Mouse (Mus musculus) ovary, postnatal 10 days (tissue): ENCODE results near the gene Gabarap.
"Not testable (repeated sequence)": the region's sequence is repeated elsewhere in the genome, so short reads cannot be mapped to it uniquely, and the experiment has no call there.

Experiments used
- DNase-seq: peaks from one replicate; pipeline ENCODE4 v3.0.0; 2022; ENCODE audit warnings: low spot score

Gabarap gene

DNA sequence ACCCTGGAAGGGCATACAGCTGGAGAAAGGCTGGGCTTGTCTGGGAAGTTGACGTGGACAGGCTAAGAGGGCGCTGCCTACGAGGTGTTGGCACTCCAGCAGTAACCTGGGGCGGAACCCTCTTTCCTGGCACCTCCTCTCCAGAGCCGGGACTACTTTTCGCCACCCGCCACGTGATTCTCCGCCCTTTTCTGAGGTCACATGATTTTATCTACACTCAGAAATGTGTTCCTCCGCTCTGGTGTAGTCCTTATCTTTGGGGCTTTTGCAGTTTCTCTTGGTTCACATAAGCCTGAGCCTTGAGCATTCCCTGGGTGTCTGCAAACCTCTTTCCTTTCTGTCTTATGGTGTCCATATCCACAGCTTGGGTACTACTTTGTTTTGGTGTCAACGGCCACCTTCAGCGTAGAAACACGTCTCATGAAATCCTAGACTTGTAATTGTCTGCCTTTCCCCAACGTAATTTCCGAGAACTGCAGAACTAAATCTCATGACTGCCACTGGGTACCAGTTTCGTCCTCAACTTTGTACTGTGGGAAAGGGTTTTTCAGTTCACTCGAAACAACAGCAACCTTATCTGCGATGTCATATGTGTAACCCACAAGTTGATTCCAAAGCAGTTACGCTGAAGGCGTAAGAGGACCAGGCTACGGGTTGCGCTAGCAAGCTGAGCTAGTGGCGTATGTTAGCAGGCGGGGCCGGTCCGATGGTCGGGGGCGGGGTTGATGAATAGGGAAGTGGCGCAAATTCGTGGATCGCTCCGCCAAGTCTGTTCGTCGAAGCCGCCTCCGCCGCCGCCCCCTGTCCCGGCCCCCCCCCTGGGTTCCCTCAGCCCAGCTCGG, at the start of gene Gabarap:
Gene Gabarap, plus strand, starts transcription at position 294 of the 842 bp plus-strand sequence.
- peak; percentile 87 for DNase-seq

DNA sequence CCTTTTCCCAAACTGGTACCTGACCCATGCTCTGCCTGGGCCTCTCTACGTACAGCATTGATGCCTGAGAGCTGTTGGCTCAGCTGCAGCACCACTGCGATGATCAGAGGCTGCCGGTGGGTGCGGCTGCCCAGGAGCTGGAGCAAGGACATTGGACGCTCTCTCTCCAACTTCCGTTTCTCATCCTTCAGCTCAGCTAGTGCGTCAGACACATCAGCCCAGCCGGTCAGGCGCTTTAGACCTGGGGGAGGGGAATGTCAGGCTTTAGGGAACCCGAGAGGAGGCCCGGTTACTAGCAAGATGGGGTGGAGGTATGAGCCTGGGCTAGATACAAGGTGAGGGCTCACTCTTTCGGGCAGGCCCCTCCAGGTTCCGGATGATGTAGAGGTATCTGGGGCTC, 45.7 kb upstream of the Gabarap start:
- DNase-seq, result no peak

DNA sequence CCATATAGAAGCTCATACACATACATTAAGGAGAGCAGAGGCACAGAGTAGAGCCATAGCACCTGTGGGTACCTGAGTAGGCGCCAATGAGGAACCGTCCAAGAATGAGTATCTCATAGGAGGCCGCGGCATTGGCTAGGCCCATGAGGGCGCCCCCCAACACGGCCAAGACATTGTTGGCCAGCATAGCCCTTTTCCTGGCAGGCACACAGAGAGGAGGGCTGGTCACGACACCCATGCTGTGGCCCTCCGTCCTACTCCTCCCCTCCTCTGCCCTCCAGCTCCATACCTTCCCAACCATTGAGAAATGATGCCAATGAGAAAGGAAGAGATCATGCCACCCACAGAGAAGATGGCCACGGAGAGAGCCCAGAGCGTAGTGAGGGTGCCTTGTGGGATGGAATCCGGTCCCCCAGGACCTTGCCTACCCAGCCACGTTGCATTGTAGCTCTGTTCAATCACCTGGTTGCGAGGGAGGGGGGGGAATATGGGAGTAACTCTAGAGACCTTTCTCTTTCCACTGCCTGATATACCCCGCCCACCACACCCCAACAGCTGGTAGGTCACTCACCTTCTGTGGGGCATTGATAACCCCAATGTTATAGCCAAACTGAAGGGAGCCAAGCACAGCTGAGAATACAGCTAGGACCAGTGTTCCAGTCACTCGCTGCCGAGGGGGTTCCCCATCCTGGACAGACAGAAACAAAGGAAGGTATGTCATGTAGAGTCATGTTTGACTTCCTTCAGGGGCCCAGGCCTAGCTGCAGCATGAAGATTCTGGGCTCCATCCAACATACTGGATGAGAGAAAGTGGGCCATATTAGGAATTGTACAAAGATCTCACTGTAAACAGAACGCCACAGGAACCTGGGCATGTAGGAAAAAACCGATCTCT, 44.7 kb upstream of the Gabarap start:
- DNase-seq, result no peak

DNA sequence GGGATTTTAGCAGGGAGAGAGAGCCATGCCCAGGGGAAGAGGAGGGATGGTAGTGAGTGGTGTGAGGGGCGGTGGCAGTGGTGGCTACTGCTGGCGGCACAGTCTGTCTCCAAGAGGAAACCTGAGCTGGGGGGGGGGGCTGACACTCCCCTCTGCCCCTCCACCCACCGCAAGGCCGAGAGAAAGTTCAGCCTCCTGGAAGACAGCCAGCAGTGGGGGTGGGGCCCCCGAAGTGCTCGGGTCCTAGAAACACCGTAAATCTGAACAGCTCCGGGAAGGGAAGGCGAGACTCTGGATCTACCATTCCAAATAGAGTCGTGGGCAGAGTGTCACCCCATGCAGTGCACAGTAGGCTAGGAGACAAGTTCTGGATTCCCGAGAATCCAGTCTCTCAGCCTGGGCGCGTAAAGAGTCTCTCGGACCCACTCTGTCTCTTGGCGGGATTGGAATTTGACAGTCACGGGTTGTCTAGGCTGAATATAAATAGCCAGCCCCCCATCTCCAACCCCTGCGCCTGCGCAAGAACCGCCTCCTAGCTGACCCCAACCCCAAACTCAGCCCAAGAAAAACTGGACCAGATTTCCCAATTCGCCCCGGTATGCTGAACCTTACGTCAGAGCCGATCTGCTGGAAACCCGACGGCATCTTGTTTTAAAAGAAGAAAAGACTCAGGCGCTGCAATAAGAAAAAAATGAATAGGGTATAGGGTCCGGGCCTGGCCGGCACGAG, 43.4 kb upstream of the Gabarap start:
- DNase-seq, result no peak

DNA sequence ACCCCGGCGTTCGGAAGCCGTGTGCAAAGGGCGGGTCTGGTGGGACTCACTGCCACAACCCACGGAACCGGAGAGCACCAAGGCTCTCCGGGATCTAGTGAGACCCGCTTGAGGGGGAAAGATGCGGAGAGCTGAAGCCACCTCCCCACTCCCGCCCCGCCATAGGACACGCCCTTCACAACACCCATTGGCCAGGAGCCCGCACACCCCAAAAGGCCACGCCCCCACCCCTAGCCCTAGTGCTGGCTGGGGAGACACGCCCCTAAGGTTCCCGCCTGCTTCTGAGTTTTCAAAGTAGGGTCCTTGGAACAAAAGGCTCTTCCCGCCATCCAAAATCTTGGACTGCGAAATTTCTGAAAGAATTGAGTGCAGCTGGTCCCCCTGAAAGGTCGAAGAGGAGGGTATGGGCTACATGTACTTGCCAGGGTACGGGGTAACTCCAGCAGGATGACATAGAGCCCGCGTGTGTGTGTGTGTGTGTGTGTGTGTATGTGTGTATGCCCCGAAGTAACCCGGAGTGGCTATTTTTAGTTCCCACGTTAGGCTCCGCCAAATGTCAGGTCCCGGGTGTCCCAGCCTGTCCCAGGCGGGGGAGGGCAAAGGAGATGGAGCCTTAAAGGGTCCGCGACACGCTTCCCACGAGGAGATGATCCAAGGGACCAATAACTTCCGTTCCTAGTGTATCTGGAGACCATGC, 42.7 kb upstream of the Gabarap start, which contains the start of gene Slc2a4:
Gene Slc2a4, minus strand, starts transcription at position 123 of the 697 bp plus-strand sequence.
- peak; percentile 70 for DNase-seq

DNA sequence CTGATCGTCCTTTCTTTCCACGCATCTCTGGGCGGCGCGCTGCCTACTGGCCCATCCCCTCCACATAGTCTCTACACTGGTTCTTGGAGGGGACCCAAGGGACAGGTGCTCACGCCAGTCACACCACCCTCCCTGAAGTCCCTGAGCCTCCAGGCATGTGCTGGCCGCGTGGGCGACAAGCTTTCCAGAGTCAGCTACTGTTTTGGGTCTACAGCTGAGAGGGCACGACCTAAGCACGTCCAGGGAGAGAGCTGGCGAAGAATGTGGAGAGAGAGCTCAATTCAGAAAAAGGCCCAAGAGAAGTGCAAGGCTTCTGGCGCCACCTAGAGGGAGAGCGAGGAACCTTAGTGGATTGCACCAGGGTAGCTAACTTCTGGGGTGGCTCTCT, 42.2 kb upstream of the Gabarap start:
- peak; percentile 72 for DNase-seq

DNA sequence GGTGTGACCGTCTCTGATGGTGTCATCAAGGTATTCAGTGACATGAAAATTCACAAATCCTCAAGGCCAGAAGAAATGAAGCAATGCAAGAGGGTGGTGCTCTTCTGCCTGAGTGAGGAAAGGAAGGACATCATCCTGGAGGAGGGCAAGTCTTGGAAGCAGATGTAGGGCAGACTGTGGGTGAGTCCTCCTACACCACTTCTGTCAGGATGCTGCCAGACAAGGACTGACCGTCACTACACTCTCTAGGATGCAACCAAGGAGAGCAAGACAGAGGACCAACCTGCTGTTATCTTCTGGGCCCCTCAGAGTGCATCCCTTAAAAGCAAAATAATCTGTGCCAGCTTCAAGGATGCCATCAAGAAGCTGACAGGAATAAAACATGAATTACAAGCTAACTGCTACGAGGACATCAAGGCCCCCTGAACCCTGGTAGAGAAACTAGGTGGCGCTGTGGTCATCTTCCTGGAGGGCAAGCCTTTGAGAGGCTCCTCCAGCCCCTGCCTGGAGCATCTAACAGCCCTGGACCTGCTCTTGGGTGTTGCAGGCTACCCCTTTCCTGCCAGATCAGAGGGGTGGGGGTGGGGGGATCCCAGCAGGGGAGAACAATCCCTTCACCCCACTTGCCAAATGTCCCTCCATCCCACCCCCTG, 40.0 kb upstream of the Gabarap start:
- DNase-seq, result no peak

DNA sequence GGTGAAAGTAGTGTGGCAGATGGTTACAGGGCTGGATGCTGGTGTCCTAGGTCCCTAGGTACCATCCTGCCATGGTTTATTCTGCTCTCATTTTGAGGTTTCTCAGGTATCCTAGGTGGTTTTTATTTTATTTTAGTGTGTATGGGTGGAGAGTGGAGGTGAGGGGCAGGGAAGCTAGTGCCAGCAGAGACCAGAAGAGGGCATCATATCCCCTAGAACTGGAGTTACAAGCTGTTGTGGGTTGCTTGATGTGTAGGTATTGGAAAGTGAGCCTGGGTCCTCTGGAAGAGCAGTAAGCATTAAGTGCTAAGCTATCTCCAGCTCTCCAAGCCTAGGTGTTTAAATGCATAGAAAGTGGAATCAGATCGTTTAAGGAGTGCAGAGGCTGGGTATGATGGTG, 38.7 kb upstream of the Gabarap start:
- no peak for DNase-seq

DNA sequence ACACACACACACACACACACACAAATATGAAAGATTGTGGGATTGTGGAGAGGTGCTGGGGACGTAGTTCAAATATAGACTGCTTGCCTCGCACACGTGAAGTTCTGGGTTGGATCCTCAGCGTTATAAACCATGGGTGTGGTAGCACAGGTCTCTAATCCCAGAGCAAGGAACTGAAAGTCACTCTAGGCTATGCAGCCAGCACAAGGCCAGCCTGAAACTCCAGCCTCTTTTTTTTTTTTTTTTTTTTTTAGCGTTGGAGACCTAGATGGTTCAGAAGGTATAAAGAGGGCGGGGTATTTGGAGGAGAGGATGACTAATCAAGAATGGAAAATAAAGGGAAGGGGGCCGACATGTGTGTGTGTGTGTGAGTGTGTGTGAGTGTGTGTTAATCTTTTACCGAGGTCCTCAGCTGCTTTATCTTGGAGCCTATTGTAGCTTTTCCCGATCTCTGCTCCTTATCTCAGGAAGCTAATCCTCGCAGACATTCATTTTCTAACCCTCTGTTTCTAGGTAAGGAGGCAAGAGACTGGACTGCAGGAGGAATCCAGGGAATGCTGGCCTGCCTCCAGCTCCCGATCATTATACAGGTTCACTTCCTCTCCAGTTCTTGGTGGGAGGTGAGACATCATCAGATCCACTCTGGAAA, 37.6 kb upstream of the Gabarap start:
- no peak for DNase-seq

DNA sequence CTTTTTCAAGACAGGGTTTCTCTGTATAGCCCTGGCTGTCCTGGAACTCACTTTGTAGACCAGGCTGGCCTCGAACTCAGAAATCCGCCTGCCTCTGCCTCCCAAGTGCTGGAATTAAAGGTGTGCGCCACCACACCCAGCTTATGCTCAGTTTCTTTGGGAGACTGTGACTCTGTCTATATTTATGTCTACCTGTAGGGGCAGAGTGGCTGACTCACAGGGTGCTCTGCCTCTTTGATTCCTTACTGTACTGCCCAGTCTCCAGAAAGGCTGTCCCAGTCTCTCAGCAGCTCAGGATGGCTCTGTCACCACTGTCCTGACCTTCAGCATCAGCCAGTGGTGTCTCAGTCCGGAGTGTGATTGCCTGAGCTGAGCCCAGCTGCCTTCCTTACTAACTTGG, 35.3 kb upstream of the Gabarap start:
- not testable (repeated sequence) for DNase-seq

DNA sequence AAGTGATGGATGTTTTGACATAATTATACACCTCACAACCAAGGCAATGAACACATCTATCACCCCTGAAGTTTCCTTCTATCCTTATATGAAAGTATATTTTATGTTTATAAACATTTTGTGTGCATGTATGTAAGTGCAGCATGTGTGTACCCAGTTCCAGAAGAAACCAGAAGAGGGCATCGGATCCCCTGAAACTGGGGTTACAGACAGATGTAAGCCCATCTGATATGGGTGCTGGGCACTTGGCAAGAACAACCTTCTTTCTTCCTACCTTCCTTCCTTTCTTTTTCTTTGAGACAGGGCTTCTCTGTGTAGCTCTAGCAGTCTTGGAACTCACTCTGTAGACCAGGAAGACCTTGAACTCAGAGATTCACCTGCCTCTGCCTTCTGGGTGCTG, 34.7 kb upstream of the Gabarap start:
- no peak for DNase-seq

DNA sequence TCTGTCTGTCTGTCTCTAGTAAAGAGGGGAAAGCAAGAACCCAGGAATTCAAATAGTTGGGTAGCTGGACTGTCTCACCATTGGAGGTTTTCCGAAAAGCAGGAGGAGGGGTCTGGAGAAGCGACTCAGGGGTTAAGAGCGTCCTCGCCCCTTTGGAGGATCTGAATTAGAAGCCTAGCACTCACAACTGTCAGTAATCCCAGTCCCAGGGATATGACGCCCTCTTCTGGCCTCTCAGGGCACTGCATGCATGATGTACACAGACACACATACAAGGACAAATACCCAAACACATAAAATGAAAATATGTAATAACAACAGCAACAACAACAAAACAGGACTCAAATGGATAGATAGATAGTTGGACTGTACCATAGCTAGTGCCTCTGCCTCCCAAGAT, 30.3 kb upstream of the Gabarap start:
- DNase-seq, result no peak

DNA sequence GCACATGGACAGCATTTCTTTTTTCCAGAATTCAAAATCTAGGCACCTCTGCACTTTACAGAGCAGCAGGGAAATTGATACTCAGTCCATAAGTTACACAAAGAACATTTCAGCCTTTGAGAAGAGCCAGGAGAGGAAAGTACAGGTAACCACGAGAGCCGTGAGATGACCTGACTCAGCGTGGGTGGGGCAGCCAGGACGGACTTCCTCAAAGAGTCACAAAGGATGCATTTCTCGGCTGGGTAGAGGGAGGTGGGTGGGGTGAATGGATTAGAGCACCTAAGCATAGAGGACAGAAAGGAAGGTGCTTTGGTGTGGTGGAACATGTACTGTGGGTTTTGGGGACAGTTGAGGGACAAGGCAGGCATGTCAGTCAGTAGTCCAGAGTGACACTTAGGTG, 29.1 kb upstream of the Gabarap start:
- DNase-seq, result no peak

DNA sequence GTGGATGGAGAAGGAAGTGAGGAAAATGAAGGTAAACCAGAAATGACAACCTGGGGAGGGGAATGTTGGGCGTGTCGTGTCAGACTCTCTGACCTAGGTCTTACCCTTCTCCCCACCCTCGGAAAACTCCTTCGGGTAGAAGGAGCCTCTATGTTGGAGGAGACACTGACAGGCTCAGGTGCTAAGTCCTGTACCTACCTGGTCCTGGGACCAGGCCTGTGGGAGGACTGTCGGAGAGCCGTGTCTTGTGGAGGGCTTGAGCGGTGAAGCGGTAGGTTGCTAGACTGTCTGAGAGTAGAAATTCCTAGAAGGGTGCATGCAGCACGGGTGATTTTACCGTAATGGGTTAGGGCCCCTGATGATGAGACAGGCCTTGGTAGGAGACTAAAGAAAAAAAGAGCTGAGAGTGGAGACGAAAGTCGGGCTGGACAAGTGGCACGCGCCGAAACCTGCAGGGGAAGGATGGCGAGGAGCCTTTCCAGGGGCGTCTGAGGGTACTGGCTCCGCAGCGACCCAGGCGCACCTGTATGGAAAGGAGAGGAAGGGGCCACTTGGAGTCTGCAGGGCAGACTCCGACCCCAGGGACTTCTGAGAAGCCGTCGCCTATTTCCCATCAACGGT, 26.2 kb upstream of the Gabarap start, which contains the start of gene Cldn7:
Gene Cldn7, plus strand, starts transcription at position 130 of the 621 bp plus-strand sequence.
- DNase-seq, result no peak

DNA sequence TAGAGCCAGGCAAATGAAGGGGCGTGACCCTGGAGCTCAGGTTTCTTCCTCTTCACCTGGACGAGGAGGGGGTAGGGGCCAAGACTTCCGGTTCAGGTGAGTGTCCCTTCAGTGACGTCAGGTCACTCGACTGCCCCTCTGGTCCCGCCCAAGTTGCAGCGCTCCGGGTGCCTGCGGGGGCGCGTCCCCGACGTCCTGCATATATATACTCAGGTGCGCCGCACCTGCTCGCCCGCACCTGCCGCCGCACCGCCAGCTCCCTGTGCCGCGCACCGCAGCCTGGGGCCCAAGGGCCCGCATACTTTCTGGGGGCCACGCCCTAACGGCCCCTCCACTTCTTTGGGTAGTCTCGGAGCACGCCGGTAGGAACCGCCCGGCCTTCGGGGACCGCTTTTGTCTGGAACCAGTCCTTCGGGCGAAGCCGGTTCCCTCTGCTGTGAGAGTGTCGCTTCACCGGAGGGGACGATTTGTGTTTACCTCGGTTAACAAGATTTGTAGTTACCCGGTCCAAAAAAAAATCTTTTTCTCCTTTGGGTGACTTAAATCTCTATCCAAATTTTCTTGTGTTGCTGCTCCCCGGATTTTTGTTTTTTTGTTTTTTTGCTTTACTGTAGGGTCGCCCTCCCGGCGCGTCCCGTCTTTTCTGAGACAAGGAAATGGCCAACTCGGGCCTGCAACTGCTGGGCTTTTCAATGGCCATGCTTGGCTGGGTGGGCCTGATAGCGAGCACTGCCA, 25.5 kb upstream of the Gabarap start:
- no peak for DNase-seq

DNA sequence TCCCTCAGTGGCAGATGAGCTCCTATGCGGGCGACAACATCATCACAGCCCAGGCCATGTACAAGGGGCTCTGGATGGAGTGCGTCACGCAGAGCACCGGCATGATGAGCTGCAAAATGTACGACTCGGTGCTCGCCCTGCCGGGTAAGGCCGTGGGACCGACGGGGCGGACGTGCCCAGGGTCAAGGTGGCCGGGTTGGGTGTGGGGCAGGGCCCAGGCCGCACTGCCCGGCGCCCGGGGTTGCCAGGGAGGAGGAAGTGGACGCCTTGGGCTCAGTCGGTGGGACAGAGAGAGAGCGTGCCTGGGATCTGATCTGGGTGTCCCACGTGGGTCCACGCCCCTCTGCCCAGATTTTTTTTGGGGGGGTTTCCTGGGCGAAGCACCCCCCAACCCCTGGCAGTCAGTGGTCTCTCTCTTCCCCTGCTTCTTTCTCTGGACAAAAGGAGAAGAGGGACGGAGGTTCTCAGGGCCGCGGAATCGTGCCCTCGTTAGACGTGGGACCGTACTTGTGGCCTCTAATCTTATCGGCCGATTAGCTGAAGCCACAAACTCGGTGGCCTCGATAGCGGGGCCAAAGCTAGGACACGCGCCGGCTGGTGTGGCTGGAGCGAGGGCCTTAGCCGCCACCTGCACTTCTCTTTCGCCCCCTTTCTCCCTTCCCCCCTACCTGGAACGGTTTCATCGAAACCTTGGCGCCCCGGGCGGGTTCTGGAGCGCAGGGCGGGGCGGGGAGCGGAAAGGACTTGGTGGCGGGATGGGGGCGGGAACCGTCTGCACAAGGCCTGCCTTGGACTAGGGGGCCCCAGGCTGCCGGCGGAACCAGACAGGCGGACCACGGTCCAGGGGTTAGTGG, 24.7 kb upstream of the Gabarap start:
- DNase-seq, result no peak

DNA sequence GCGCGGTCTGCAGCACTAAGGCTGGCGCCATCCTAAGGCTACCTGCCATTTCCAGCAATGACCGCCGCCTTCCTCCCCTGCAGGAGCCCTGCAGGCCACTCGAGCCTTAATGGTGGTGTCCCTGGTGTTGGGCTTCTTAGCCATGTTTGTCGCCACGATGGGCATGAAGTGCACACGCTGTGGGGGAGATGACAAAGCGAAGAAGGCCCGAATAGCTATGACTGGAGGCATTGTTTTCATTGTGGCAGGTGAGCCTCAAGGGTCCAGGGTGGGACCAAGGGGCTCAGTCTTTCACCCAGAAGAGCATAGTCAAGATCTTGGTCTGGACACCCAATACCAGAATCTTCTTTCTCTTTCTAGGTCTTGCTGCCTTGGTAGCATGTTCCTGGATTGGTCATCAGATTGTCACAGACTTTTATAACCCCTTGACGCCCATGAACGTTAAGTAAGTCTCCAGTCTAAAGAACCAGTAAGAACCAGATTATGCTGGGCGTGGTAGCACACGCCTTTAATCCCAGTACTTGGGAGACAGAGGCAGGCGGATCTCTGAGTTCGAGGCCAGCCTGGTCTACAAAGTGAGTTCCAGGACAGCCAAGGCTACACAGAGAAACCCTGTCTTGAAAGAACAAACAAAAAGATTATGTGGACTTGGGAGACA, 24.0 kb upstream of the Gabarap start:
- DNase-seq, result no peak

DNA sequence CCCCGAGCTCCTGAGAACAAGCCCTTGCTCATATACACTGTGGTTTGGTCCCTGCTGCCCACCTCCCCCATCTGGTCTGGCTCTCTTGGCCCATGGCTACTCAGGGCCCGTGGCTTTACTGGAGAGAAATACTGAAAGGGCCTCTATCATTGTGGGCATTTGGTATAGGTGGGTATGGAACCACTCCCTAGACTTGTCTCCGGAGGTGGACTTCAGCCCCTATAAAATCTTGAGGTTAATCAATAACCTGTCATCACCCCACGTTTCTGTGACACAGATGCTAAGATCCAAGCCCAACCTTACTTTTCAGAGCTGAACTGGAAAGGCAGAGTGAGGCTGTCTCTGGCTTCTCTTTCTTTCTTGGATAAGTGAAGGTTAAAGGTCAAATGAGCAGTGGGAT, 22.1 kb upstream of the Gabarap start:
- DNase-seq, result no peak
